Mouse (Mus musculus) inflammation-experienced regulatory T-cells, adult 6 months (primary cell): ENCODE data around the gene Tmem50a. TPM values are rescaled to one million over a fixed set of nuclear protein-coding genes. Genes with fewer than 3 reads are reported as not detected.

Source experiments
- ATAC-seq: one replicate; pipeline ENCODE4 v1.8.0; 2017
- polyA plus RNA-seq, 3 experiments: library from polyadenylated mRNA; unstranded; fragments of 100-300 nt; shearing (Covaris generic); gene quantifications; one replicate each; pipeline ENCODE4 v1.2.1; 2017

The Tmem50a gene
- polyA plus RNA-seq, 3 experiments from 2014 or later = 542 to 558 (median 542) TPM

GRCm38 (mm10) chr4:134871477-134871876 lies 43.3 kb downstream of the Tmem50a start:
- ATAC-seq = no peak

GRCm38 (mm10) chr4:134869815-134870375 lies 44.9 kb downstream of the Tmem50a start:
- ATAC-seq = no peak

- no peak for ATAC-seq
Measured at GRCm38 (mm10) chr4:134869068-134869730, 45.6 kb downstream of the Tmem50a start.

- ATAC-seq = no peak
Measured at GRCm38 (mm10) chr4:134868490-134868889, 46.3 kb downstream of the Tmem50a start.

- ATAC-seq = no peak
Measured at GRCm38 (mm10) chr4:134868065-134868464, 46.8 kb downstream of the Tmem50a start.

GRCm38 (mm10) chr4:134867661-134868060 lies 47.2 kb downstream of the Tmem50a start:
- no peak for ATAC-seq

- no peak for ATAC-seq
Measured at GRCm38 (mm10) chr4:134867213-134867612, 47.6 kb downstream of the Tmem50a start.

- ATAC-seq = no peak
Measured at GRCm38 (mm10) chr4:134865789-134866188, 49.0 kb downstream of the Tmem50a start.

GRCm38 (mm10) chr4:134865340-134865739 lies 49.5 kb downstream of the Tmem50a start:
- ATAC-seq = no peak

- no peak for ATAC-seq
Measured at GRCm38 (mm10) chr4:134863937-134864729, 50.7 kb downstream of the Tmem50a start, which contains the start of gene Rhd. Rhd (plus strand) TSS chr4:134864536.

- no peak for ATAC-seq
Measured at GRCm38 (mm10) chr4:134862996-134863395, 51.8 kb downstream of the Tmem50a start.

GRCm38 (mm10) chr4:134861884-134862283 lies 52.9 kb downstream of the Tmem50a start:
- no peak for ATAC-seq

- ATAC-seq = no peak
Measured at GRCm38 (mm10) chr4:134858494-134858893, 56.3 kb downstream of the Tmem50a start.

GRCm38 (mm10) chr4:134856501-134856900 lies 58.3 kb downstream of the Tmem50a start:
- ATAC-seq = no peak

- no peak for ATAC-seq
Measured at GRCm38 (mm10) chr4:134856056-134856455, 58.8 kb downstream of the Tmem50a start.

- no peak for ATAC-seq
Measured at GRCm38 (mm10) chr4:134855371-134855770, 59.5 kb downstream of the Tmem50a start.

GRCm38 (mm10) chr4:134853637-134854485 lies 61.0 kb downstream of the Tmem50a start:
- peak; percentile 81 for ATAC-seq

- ATAC-seq = peak; percentile 89
Measured at GRCm38 (mm10) chr4:134853259-134853636, 61.6 kb downstream of the Tmem50a start, which contains the start of gene Maco1. Maco1 (minus strand) TSS chr4:134853345.

GRCm38 (mm10) chr4:134852438-134853255 lies 62.2 kb downstream of the Tmem50a start:
- ATAC-seq = no peak

- no peak for ATAC-seq
Measured at GRCm38 (mm10) chr4:134851876-134852275, 62.9 kb downstream of the Tmem50a start.

- no peak for ATAC-seq
Measured at GRCm38 (mm10) chr4:134851236-134851635, 63.6 kb downstream of the Tmem50a start.

GRCm38 (mm10) chr4:134850551-134850950 lies 64.3 kb downstream of the Tmem50a start:
- ATAC-seq = no peak
